Mouse (Mus musculus) stomach, postnatal 0 days (tissue): ENCODE results near the gene Gm13697.

Experiments
- CTCF ChIP-seq: IDR thresholded peaks from 2 replicates; pipeline ENCODE4 v1.5.1; 2016; ENCODE audit warnings: antibody characterized with exemption, low read depth, mild to moderate bottlenecking, moderate library complexity
- EP300 ChIP-seq: optimal IDR thresholded peaks from 2 replicates; pipeline ENCODE3; 2016; ENCODE audit warnings: antibody characterized with exemption

GRCm38 (mm10) chr2:84023319-84023718, 38.8 kb downstream of the Gm13697 start:
- TF ChIP-seq EP300 (no peak), CTCF (no peak)
